Mouse (Mus musculus) myocyte (in vitro differentiated cells): ENCODE measurements around the gene Rad23a. TPM values are rescaled to one million over a fixed set of nuclear protein-coding genes. Genes with fewer than 3 reads are reported as not detected.

Experiments
- H3K27me3 ChIP-seq: one replicate; pipeline ENCODE4 v1.6.1; 2011; ENCODE audit not compliant: control insufficient read depth, insufficient read depth, insufficient read length
- H3K36me3 ChIP-seq: one replicate; pipeline ENCODE4 v1.6.1; 2011; ENCODE audit not compliant: control insufficient read depth, insufficient read depth
- H3K4me2 ChIP-seq: one replicate; pipeline ENCODE4 v1.6.1; 2011; ENCODE audit warnings: low read depth, control low read depth
- H3K4me3 ChIP-seq: one replicate; pipeline ENCODE4 v1.5.1; 2011; ENCODE audit warnings: mild to moderate bottlenecking, control low read depth, moderate library complexity
- H3K79me2 ChIP-seq: one replicate; pipeline ENCODE4 v1.6.1; 2011; ENCODE audit not compliant: control insufficient read depth, insufficient read depth
- H3ac ChIP-seq: one replicate; pipeline ENCODE4 v1.6.1; 2011; ENCODE audit not compliant: control insufficient read depth, insufficient read length
- CEBPB ChIP-seq: IDR thresholded peaks from 2 replicates; pipeline ENCODE4 v1.6.1; 2011; ENCODE audit warnings: mild to moderate bottlenecking, moderate library complexity; ENCODE audit not compliant: poor library complexity, insufficient read depth, severe bottlenecking
- E2F4 ChIP-seq: IDR thresholded peaks from one replicate; pipeline ENCODE4 v1.6.1; 2011; ENCODE audit warnings: mild to moderate bottlenecking, control low read depth, moderate library complexity; ENCODE audit not compliant: insufficient read depth
- MAX ChIP-seq: IDR thresholded peaks from one replicate; pipeline ENCODE4 v1.6.1; 2011; ENCODE audit warnings: low read depth, mild to moderate bottlenecking, control low read depth
- MYOD1 ChIP-seq, 3 experiments: IDR thresholded peaks; one replicate each; pipeline ENCODE4 v1.6.1; 2011; ENCODE audit warnings: control low read depth in 2 of 3, low read depth in 2 of 3, mild to moderate bottlenecking in 2 of 3, moderate library complexity in 1 of 3; ENCODE audit not compliant: insufficient read length in 2 of 3, control insufficient read depth in 1 of 3
- MYOG ChIP-seq, 3 experiments: IDR thresholded peaks; one replicate each; pipeline ENCODE4 v1.6.1; 2011; ENCODE audit warnings: control low read depth in 2 of 3, low read depth in 2 of 3, mild to moderate bottlenecking in 2 of 3; ENCODE audit not compliant: insufficient read length in 2 of 3, control insufficient read depth in 1 of 3, insufficient read depth in 1 of 3
- POLR2A ChIP-seq: IDR thresholded peaks from one replicate; pipeline ENCODE4 v1.6.1; 2011; ENCODE audit warnings: low read depth, mild to moderate bottlenecking, control low read depth, moderate library complexity; ENCODE audit not compliant: insufficient read length
- POLR2AphosphoS2 ChIP-seq: IDR thresholded peaks from one replicate; pipeline ENCODE4 v1.6.1; 2011; ENCODE audit warnings: low read depth, control low read depth; ENCODE audit not compliant: insufficient read length
- REST ChIP-seq: IDR thresholded peaks from one replicate; pipeline ENCODE4 v1.6.1; 2011; ENCODE audit warnings: mild to moderate bottlenecking, control low read depth, moderate library complexity; ENCODE audit not compliant: insufficient read depth, insufficient read length
- SRF ChIP-seq: IDR thresholded peaks from one replicate; pipeline ENCODE4 v1.6.1; 2011; ENCODE audit warnings: low read depth; ENCODE audit not compliant: control insufficient read depth, insufficient read length
- TCF12 ChIP-seq: IDR thresholded peaks from one replicate; pipeline ENCODE4 v1.6.1; 2011; ENCODE audit warnings: mild to moderate bottlenecking, control low read depth; ENCODE audit not compliant: poor library complexity, insufficient read depth, severe bottlenecking
- TCF3 ChIP-seq: IDR thresholded peaks from one replicate; pipeline ENCODE4 v1.6.1; 2011; ENCODE audit warnings: low read depth, control low read depth; ENCODE audit not compliant: insufficient read length
- USF1 ChIP-seq: IDR thresholded peaks from one replicate; pipeline ENCODE4 v1.6.1; 2011; ENCODE audit warnings: low read depth, mild to moderate bottlenecking, control low read depth, moderate library complexity
- polyA plus RNA-seq: library from polyadenylated mRNA; unstranded; fragments of >200 nt; fragmentation: generic; extraction: Trizol; gene quantifications from one replicate; pipeline ENCODE4 v1.2.1, GENCODE M21; 2012; ENCODE audit warnings: missing spikeins

Rad23a gene
- polyA plus RNA-seq, 1 experiment = 139 TPM

- Histone ChIP-seq H3K36me3 (no peaks in the 10 kb centered on the region), H3K27me3 (no peaks in the 10 kb centered on the region), H3K4me2 (no peak within 1 kb of the TSS), H3K79me2 (no peaks in the 10 kb centered on the region), H3ac (no peak within 1 kb of the TSS), H3K4me3 (no peak within 1 kb of the TSS)
- TF ChIP-seq SRF (no peak), REST (no peak), TCF12 (no peak), CEBPB (no peak), MYOG (IDR thresholded peaks at IDR 0.05; ENCODE audit: control insufficient read depth in 1 of 3, insufficient read depth in 1 of 3, insufficient read length in 2 of 3, low read depth in 2 of 3) (no peak), POLR2AphosphoS2 (peak; percentile 42)
Observed at GRCm38 (mm10) chr8:84871376-84872308, 31.2 kb upstream of the Rad23a start, which contains the start of gene Syce2. Gene Syce2 (plus strand): TSS chr8:84872111.

GRCm38 (mm10) chr8:84856864-84857441, 16.5 kb upstream of the Rad23a start, which contains the start of gene Farsa:
Gene Farsa (plus strand): TSS chr8:84856989.
- peak within 1 kb of the TSS; percentile 62 for H3ac ChIP-seq
- H3K36me3 ChIP-seq = peaks cover 15% of the 10 kb centered on the region
- TF ChIP-seq POLR2AphosphoS2 (peak; percentile 97), POLR2A (peak; percentile 99), MYOD1 (IDR thresholded peaks at IDR 0.05; ENCODE audit: control insufficient read depth in 1 of 3, insufficient read length in 2 of 3, low read depth in 2 of 3) (peak in 1 of 3 experiments; percentile 28), SRF (peak; percentile 78), CEBPB (no peak)
- peaks cover 35% of the 10 kb centered on the region for H3K79me2 ChIP-seq
- no peaks in the 10 kb centered on the region for H3K27me3 ChIP-seq
- H3K4me3 ChIP-seq = peak within 1 kb of the TSS; percentile 54
- peak within 1 kb of the TSS; percentile 85 for H3K4me2 ChIP-seq

GRCm38 (mm10) chr8:84856434-84856833, 16.0 kb upstream of the Rad23a start:
- no peaks in the 10 kb centered on the region for H3K27me3 ChIP-seq
- H3K4me3 ChIP-seq = peak overlapping the region; percentile 54
- peak overlapping the region; percentile 62 for H3ac ChIP-seq
- H3K36me3 ChIP-seq = peaks cover 10% of the 10 kb centered on the region
- no peak for TF ChIP-seq MYOD1 (IDR thresholded peaks at IDR 0.05; ENCODE audit: control insufficient read depth in 1 of 3, insufficient read length in 2 of 3, low read depth in 2 of 3)
- TF ChIP-seq USF1 = no peak
- TF ChIP-seq MAX = no peak
- no peak for TF ChIP-seq E2F4
- TF ChIP-seq POLR2AphosphoS2 = no peak
- no peak for TF ChIP-seq MYOG (IDR thresholded peaks at IDR 0.05; ENCODE audit: control insufficient read depth in 1 of 3, insufficient read depth in 1 of 3, insufficient read length in 2 of 3, low read depth in 2 of 3)
- no peak for TF ChIP-seq SRF
- no peak for TF ChIP-seq CEBPB
- TF ChIP-seq REST = no peak
- no peak for TF ChIP-seq TCF3
- TF ChIP-seq POLR2A = no peak
- TF ChIP-seq TCF12 = no peak
- no peak overlapping the region for H3K4me2 ChIP-seq
- H3K79me2 ChIP-seq = peaks cover 35% of the 10 kb centered on the region

- H3K4me3 ChIP-seq = peak overlapping the region; percentile 98
- peak overlapping the region; percentile 99 for H3K4me2 ChIP-seq
- no peak for TF ChIP-seq POLR2A
- TF ChIP-seq POLR2AphosphoS2 = no peak
- no peak for TF ChIP-seq E2F4
- TF ChIP-seq TCF12 = no peak
- TF ChIP-seq MAX = no peak
- TF ChIP-seq CEBPB = no peak
- no peak for TF ChIP-seq SRF
- peaks cover 24% of the 10 kb centered on the region for H3K36me3 ChIP-seq
- peaks cover 15% of the 10 kb centered on the region for H3K79me2 ChIP-seq
- no peaks in the 10 kb centered on the region for H3K27me3 ChIP-seq
- H3ac ChIP-seq = peak overlapping the region; percentile 51
Observed at GRCm38 (mm10) chr8:84847684-84848435, 7.4 kb upstream of the Rad23a start.
